Mouse (Mus musculus) thymus, postnatal 36 days (tissue): ENCODE data around the gene Srebf2.
"Not testable (repeated sequence)": the region's sequence is repeated elsewhere in the genome, so short reads cannot be mapped to it uniquely, and the experiment has no call there.

Source experiments
- DNase-seq, 2 experiments: peaks; one replicate each; pipeline ENCODE4 v3.0.0; 2022; ENCODE audit warnings: mixed read lengths in 2 of 2

Srebf2 gene

DNA sequence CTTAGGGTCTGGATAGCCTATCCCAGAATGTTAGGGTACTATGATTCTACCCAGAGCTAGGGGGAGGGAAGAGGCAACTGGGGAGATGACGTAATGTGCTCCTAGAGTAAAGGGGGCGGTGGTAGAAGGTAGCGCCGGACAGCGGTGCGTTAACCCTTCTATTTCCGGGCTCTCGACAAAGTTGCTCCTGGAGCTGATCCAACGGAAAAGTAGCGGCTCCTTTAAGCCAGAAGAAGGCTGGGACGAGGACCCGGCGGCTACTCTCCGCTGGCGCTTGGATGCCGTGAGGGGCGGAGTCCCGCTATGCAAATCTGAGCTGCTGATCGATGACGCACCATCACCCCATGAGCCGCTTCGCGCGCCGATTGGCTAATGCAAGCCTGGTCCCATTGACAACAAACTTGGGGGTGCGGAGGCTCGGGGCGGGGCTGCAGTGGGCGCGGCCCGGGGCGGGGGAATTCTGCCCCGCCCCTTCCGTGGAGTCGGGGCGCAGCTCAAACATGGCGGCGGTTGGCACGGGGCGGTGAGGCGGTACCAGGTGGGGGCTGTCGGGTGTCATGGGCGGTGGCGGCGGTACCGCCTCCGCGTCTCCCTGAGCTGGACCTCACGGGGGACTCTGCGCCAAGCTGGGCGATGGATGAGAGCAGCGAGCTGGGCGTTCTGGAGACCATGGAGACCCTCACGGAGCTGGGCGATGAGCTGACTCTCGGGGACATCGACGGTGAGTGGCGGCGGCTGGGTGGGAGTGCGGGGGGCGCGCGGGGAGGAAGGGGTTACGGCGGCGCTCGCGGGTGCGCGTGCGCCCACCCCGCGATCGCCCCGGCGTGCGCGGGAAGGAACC, at the start of gene Srebf2:
TSS of gene Srebf2 (plus strand) at position 412 of the 841 bp plus-strand sequence.
- DNase-seq: peak; percentile 96 to 98

DNA sequence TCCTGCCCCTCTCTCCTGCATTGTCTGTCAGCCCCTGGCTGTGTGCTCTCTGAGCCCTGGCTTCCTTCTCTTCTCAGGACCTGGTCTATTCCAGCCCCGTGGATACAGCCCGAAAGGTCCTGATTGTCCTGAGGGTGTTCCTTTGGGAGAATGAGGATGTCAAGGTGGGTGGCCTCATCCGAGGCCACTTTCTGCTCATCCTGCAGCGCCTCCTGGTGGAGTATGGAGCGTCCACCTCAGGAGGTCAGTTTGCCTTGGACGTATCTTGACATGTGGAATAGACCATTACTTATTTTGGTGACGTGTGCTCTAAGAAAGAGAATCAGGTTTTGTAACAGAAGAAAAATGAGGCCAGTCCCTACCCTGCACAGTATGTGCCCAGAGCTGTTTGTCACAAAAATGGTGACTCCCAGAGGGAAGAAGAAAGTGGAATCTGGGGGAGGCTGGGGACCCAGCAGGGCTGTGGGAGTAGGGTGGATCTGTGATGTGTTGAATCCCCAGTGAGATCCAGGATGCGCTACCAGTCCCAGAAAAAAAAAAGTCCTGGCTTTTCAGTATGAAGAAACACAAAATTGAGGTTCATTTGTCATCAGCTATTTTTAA, 39.9 kb upstream of the Srebf2 start:
- DNase-seq: peak; percentile 12 to 22

DNA sequence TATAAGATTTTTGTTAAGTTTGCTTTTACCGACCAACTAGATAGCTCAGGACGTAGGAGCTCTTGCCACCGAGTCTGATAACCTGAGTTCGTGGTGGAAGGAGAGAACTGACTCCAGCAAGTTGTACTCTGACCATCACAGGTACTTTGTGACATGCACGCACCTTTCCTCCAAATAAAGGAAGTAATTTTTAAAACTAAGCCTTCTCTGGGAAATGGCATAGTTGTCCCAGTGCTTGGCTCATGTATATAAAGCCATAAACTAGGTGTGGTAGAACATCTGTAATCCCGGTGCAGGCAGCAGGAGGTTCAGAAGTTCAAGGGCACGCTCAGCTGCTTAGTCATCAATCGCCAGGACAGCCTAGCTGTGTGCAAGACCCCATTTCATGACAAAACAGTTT, 26.4 kb upstream of the Srebf2 start:
- no peak for DNase-seq

DNA sequence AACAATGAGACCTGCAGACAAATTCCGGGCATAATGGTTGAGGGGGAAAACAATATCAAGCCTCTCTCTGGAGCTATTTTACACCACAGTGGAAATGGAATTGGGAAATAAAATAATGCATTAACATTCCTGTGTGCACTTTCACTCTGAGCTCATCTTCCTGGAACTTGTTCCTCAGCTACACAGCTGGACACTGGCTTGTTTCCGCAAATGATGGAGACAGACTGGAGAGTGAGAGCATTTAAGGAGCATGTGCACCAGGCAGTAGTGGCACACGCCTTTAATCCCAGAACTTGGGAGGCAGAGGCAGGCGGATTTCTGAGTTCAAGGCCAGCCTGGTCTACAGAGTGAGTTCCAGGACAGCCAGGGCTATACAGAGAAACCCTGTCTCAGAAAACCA, 20.3 kb upstream of the Srebf2 start:
- DNase-seq: not testable (repeated sequence)

DNA sequence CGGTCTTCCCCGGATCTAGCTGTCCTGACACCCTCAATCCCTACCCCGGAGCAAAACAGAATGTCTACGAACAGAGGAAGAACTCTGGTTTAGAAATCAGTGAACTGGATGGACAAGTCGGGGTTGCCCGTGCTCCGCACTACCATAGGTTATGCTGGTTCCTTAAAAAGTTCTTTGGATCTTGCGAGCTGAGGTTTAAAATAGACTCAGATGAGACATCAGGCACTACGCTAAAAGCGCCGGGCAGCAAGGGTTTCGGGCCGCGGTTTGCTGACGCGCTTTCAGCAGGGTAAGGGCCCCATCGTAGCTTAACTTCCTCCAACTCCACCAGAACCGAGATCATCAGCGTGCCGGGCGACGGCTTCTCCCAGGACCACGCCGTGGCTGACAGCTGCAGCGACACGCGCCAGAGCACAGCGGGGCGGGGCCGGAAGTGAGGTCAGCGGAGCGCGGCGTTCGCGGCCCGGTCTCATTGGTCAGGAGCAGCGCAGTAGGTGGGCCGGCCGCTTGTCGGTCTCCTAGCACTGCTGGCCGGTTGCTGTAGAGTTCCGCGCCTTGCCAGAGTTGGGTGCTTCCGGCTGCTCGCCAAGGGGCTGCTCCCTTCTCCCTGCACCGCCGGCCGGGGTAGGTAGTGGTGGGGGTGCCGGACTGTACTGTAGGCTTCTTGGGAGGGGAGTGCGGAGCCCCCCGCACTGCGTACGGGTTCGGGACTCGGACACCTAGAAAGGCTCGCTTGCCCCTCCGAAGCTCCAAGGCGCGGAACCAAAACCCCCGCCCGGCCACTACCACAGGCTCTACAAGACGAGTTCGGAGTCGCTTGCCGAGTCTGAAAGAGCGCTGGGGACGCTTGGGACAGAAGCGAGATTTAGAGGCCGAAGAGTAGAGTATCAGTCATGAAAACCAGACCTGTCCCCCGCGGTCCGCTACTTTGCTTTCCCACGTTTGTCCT, 19.3 kb upstream of the Srebf2 start, which contains the start of gene Ccdc134:
TSS of gene Ccdc134 (plus strand) at position 497 of the 949 bp plus-strand sequence.
- DNase-seq: peak; percentile 95 to 96

DNA sequence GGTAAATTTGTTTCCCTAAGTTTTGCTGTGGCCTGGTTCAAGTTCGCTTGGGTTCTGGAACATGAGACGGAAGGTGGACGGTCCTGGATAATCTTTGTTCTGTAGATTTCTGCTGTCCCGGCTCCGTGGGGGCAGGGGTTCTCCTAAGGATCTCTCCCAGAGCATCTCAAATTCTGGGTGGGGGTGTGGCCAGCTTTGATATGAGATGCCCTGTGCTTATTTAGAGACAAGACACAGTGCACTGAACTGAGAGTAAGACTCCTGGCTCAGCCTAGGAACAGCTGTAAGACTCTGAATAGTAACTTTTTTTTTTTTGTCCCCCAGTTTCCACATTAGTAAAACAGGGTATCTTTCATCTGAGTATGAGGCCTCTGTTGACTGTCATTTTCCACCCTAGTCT, 18.6 kb upstream of the Srebf2 start:
- DNase-seq: no peak

DNA sequence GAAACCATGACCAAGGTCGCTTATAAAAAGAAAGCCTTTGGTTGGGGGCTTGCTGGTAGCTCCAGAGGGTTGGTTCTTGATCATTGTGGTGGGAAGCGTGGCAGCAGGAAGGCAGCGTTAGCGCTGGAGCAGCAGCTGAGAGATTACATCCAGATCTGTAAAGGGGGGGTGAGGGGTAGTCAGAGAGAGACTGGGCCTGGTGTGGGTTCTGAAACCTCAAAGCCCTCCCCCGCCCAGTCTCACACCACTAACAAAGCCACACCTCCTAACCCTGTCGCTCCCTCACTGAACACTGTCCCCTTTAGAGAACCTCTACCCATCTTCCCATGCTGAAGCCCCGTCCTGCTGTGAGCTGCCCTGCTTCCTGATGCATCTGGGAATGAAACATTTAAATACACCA, 16.4 kb upstream of the Srebf2 start:
- DNase-seq: no peak

DNA sequence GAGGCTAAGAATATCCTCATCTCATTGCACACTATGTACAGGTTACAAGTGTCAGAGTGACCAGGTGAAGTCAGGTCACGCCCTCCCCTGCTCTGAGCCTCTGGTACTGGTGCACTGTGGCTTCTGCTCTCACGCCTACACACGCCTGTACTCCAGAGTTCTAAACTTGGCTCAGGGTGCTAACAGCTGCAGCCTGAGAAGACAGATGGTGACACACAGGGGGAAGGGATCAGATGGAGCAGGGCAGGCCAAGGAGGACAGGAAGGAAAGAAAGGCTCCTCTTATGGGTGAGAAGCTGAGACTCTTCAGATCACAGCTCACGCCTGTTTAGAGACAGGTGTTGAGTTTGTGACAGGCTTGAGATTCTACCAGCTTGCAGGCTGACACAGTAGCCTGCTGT, 11.6 kb upstream of the Srebf2 start:
- peak; percentile 39 to 71 for DNase-seq

DNA sequence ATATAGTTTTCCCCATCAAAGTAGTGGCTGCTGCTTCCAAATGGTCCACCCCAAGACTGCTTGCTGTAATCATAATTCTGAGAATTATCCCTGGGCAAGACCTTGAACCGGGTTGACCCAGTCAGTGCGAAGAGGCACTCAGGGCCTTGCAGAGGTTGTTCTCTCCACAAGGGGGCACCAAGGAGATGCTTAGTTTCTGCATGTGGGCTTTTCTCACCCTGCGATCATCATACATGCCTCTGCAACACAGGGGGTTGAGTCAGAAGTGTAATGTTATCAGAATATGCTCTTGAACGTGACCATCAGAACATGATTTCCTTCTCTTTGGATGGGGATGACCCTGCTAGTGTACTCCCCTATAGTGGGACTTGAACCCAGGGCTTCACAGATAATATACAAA, 8.4 kb upstream of the Srebf2 start:
- DNase-seq: peak; percentile 53 to 59

DNA sequence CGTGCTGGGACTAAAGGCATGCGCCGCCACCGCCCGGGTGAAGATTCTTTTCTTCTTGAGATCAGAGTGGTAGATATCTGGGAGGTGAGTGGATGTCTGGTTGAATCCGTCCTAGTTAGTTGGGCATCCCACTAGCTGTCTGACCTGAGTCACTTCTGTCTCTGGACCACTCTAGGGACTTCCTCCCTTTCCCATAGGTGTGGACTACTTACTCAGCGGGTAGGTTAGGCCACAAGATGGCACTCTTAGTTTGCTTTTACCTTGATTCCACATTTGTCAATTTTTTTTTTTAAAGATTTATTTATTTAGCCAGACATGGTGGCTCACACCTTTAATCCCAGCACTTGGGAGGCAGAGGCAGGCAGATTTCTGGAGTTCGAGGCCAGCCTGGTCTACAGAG, 7.8 kb upstream of the Srebf2 start:
- no peak for DNase-seq

DNA sequence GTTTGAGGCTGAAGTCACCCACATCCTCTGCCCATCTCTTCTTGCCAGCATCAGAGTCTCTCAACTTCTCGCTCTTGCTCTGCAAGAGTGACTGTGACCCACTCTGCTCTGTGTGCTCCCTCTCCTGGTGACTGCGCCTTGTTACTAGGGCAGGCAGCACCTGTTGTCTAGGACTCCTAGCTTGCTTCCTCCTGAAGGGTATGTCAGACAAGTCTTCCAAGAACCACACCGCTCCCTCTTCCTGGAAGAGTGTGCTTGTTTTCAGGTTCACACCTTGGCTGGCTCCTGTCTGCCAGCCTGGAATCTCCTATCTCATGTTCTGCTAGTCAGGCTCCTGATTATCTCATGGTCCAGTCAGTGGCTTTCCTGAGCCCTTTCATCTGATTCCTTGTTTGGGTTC, 6.6 kb upstream of the Srebf2 start:
- DNase-seq: peak; percentile 66 to 81

DNA sequence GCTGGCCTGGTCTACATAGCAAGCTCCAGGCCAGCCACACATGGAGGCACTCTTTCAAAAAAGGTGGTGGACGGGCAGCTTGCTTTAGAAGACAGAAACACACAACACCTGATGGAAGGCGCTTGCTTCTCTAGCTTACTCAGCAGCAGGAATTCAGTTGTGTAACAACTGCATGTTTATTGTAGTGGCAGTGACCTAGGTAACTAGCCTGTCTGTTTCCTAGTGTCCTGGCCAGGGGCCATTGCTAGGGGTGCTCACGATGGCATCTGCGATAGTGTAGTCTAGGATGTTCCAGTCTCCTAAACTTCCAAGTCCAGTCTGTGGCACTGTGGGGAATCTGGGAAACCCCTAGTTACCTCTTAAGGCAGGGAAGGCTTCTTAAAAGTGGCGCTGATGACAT, 2.8 kb upstream of the Srebf2 start:
- DNase-seq: no peak

DNA sequence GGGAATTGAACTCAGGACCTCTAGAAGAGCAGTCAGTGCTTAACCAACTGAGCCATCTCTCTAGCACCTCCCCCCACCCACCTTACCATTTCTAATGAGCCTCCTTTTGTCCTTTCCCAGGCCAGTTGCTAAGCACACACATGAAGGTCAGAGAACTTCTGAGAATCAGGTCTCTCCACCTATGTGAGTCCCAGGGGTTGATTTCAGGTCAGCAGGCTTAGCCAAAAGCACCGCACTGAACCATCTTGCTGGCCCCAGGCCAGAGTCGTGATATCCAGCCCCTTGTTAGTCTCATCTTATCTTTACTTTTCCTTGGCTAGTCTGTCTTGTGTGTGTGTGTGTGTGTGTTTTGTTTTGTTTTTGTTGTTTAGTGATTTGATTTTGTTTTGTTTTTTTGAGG, 1.6 kb upstream of the Srebf2 start:
- no peak for DNase-seq

DNA sequence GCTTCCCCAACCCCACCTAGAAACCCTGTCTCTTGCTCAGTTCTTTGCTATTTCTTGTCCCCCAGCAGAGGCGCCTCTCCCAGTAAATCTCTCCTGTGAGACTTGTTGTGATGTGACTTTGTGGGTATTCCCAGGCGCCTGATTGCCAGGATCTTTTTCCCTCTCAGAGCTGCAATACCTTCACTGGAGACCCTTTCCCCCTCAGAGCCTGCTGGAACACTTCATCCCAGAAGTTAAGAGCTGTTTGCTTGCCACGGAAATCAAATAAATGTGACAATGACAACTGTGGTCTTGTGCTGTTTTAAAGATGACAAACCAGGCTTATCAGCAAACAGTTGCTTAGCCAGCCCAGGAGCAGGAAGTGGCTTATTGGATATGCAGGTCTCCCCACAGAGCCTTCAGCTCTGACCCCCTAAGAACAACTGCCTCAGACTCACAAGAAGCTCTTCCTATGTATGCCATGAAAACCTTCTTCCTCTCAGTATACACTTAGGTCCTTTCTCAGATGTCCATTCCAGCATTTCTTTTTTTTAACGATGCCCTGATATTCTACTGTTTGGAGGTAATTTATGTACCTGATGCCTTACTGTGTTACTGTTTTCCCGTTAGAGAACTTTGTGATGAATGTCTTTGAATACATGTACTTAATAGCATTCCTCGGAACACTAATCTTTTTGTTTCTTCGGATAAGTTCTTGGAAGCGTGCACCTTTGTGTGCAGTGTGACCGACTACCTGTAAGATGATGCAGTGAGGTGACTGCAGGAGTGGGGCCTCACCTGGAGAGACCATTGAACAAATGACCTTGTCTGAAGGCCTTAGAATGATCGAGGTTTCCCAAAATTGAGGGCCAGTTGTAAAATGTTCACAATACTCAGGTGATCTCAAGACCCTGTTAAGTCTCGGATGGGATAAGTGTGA, 871 bp upstream of the Srebf2 start:
- DNase-seq: no peak

DNA sequence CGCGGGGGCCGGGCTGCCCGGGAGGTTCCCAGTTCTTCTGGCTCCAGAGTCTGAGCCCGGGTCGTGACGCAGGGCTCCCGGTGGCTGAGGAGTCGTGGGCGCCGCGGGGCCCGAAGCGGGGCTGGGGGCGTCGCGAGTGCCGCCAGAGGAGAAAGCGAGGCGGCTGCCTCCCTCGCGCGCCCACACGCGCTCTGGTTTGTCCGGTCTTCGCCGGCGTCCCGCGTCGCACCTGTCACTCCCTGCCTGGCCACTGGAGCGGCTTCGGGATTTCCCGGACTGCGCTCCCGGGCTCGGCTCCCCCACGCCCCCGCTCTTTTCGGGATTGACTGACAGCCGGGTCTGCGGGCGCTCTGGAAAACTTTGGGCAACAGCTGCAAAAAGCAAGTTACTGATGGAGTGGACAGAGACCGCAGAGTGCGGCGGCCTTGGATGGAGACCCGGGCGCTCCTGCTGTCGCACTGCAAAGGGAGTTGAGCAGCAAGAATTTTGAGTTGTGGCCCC, 680 bp downstream of the Srebf2 start:
- peak; percentile 47 to 67 for DNase-seq

DNA sequence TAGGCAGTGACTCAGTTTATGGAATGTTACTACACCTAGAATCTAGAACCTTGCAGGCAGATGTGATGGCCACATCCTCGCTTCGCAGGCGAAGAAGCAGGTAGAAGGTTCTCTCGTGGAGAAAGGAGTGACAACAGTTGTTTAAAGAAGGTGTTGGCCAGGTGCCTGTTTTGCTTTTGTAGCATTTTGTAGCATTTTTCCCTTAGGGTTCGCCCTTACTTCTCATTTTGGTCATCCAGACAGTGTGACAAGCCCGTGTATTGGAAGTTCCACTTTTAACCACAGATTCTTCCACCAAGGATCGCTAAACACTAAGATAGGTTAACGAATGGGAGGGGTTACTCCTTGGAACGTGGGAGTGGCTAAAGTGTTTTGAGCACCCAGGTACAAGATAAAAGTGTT, 1.5 kb downstream of the Srebf2 start:
- DNase-seq: no peak

DNA sequence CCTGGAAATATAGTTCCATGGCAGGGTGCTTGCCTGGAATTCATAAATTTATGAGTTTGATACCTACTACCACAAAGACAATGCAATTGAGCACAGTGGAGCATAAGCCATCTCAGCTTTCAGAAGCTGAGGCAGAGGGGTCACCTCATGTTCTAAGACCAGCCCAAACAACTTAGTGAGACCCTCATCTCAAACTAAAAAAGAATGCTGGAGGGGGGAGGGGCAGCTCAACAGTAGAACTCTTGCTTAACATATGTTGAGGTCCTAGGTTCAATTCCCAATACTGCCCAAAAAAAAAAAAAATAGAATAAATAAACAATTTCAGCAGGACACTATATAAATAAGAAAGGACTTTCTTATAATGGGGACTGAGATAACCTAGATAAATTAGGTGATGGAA, 3.1 kb downstream of the Srebf2 start:
- no peak for DNase-seq

DNA sequence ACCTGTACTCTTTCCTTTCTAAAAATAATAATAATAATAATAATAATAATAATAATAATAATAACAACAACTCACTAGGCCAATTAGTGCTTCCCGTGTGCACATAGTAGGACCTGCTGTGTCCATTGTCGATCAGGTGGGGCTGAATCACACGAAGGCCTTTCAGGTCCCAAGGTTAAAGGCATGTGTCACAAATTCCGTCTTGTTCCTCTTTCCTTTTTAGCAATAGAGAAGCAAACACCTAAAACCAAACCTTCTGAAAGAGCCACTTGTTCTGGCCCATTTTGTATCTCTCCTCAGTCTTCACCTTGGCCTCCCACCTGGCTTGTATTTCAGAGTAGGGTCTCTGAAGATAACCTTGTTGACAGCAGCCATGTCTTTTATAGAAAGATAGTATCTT, 4.2 kb downstream of the Srebf2 start:
- no peak for DNase-seq

DNA sequence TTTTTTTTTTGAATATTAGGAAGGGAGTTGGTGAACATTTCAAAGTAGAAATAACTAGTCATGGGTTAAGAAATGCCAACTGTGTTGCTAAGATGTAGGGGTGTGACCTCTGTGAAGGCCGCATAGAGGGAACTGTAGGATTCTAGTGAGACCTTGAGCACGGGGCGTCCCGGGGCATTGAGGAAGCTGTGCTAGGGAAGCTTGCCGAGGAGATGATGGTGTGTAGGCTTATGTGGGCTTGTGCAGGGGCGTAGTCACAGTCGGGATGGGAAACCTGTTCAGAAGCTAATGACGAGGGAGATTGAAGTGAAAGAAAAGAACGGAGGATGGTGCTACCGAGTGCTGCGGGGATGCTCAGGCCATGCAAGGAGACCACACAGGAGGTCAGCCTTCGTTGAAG, 5.0 kb downstream of the Srebf2 start:
- DNase-seq: no peak

DNA sequence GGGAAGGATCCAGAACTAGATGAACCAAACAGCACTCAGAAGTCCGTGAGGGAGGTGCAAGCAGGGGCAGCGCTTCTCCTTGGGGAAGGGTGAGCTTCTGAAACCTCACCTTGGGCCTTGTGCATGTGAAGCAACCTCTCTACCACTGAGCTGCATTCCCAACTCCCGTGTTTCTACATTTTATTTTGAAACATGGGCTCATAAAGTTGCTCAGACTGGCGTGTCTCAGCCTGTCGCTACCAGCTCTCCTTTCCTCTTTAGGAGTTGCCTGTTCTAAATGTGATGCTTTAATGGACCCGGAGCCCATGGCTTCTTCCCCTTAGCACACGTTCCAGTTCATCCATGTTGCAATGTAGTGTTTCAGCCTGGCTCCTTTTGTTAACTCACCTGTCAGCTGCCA, 5.5 kb downstream of the Srebf2 start:
- no peak for DNase-seq

DNA sequence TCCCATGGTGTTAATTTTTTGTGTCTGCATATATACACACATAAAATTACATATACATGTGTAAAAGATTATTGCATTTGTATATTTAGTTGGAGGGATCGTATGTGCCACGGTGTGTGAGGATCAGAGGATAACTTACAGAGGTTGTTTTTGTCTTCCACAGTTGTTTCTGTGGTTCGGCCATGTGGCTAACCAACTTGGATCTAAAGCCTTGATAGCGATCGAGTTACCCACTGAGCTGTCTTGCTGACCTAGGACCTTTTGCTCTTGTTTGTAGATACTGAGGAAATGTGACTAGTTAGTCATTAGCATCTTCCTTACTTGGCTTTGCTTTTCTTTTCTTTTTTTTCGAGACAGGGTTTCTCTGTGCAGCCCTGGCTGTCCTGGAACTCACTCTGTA, 9.3 kb downstream of the Srebf2 start:
- DNase-seq: no peak

DNA sequence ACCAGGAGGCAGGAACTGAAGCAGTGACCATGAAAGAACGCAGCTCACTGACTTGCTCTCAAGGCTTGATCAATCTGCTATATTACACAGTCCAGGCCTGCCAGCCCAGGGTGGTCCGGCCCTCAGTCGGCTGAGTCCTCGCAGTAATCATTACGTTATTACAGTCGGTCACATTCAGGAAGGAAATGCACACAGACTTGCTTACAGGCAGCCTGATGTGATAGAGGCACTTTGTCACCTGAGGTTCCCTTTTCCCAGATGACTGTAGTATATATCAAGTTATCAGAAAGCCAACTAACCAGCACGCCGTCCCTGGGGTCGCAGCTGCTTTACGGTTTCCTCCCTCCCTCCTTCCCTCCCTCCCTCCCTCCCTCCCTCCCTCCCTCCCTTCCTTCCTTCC, 9.9 kb downstream of the Srebf2 start:
- DNase-seq: no peak
